Mouse (Mus musculus): ENCODE measurements around the gene Tmem63a. TPM values are rescaled to one million over a fixed set of nuclear protein-coding genes. Genes with fewer than 3 reads are reported as not detected.
A peak's percentile ranks its signal among the peaks of the same experiment; 100 is the strongest.
"Not testable (repeated sequence)": the region's sequence is repeated elsewhere in the genome, so short reads cannot be mapped to it uniquely, and the experiment has no call there.

The Tmem63a gene
- polyA plus RNA-seq, 1 experiment, result 64.1 TPM

DNA sequence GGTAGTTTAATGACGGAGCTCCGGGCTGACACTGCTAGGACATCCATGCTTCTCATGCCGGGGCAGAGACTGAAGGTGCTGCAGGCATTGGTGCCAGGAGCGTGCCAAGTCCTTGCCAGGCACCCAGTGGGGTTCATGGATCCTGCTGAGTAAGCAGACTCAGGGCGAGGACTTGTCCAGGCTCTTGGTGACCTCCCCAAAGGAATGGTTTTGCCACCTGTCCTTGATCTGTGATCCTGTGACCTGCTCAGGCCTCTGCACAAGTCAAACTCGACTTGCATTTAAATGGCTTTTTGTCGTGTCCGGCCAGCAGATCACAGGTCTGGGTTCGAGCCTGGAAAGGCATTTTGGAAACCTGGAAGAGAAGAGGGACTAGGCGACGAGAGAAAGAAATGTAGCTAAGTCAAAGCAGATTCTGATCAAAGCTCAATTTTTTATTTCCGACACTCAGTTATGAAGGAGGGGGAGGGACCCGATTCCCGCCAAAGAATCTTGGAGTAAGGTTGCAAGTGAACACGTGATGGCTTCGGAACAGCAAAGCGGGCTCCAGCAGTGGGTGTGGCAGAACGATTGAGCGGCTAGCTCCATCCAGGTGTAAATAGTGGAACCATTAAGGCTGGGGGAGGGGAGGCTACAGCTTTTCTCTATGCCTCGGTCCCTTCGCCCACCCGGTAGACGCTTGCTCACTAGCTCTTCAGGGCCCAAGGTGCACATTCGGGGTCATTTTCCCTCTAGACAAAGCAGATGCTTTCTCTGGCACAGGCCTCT, 37.5 kb downstream of the Tmem63a start:
- H3K4me3 ChIP-seq (ENCODE audit: insufficient read depth, low read length), result no peak overlapping the region
- H3K4me1 ChIP-seq (ENCODE audit: control insufficient read depth, insufficient read depth, low read length), result no peaks in the 10 kb centered on the region
- TF ChIP-seq CTCF (IDR thresholded peaks at IDR 0.05; ENCODE audit: extremely low read depth, insufficient read depth, low read length) (no peak), POLR2A (IDR thresholded peaks at IDR 0.05; ENCODE audit: extremely low read depth, insufficient read depth, low read length) (no peak)
- H3K27ac ChIP-seq (ENCODE audit: insufficient read depth, low read length), result no peak overlapping the region

DNA sequence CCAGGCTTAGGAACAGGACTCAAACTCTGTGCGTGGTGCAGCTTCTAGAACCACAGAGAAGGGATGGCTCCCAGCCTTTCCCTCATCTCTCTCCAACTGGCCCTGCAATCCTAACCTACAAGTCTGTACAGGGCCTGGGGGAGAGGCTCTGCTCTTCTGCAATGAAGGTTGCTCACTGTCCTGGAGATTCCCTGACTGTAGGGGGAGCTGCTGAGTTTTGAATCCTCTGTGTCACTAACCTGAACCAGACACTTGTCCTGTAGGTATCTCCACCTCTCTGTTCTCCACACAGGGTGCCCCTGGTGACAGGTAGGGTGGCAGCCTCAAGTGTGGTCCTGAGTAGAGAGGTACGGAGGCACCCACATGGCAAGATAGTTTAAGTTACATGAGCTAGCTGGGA, 38.3 kb downstream of the Tmem63a start:
- H3K4me3 ChIP-seq (ENCODE audit: insufficient read depth, low read length), result no peak overlapping the region
- no peaks in the 10 kb centered on the region for H3K4me1 ChIP-seq (ENCODE audit: control insufficient read depth, insufficient read depth, low read length)
- TF ChIP-seq POLR2A (IDR thresholded peaks at IDR 0.05; ENCODE audit: extremely low read depth, insufficient read depth, low read length) (no peak), CTCF (IDR thresholded peaks at IDR 0.05; ENCODE audit: extremely low read depth, insufficient read depth, low read length) (0 out of 2 replicates have a peak, but pooled peaks have one; percentile 8)
- no peak overlapping the region for H3K27ac ChIP-seq (ENCODE audit: insufficient read depth, low read length)

DNA sequence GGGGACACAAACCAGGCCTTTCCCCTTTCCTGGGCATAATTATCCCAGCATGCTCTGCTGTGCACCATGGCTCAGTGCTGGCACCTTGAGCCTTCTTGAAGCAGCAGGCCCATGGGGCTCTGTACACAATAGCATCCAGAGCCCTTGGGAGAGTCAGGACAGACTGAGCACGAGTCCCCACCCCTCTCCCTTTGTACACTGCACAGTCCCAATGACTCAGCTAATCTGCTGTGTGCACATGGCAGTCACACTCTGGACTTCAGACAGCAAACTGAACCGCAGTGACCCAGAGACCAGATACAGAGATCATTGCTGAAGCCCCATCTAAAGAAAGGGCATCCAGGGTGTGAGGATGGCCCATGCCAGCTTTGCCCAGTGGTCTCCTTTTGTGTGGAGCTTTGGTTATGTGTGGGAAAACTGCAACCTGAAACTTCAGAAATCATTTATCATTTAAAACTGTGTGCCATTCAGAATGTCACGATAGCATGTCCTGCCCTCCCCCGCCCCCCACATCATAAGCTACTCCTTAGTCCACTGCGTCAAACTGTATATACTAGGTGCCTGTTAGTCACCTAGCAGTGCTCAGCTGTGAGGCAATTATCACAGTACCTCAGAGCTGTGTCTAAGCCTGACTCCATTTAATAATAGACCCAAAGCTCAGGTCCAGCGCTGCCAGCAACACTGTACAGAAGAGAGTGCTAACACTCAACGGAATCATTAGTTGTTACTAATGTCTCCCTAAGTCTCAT, 39.3 kb downstream of the Tmem63a start:
- not testable (repeated sequence) for H3K27ac ChIP-seq (ENCODE audit: insufficient read depth, low read length); H3K4me3 ChIP-seq (ENCODE audit: insufficient read depth, low read length); H3K4me1 ChIP-seq (ENCODE audit: control insufficient read depth, insufficient read depth, low read length)

GRCm38 (mm10) chr1:180986701-180987100, 44.6 kb downstream of the Tmem63a start:
- no peaks in the 10 kb centered on the region for H3K4me1 ChIP-seq (ENCODE audit: control insufficient read depth, insufficient read depth, low read length)
- TF ChIP-seq CTCF (IDR thresholded peaks at IDR 0.05; ENCODE audit: extremely low read depth, insufficient read depth, low read length) (no peak), POLR2A (IDR thresholded peaks at IDR 0.05; ENCODE audit: extremely low read depth, insufficient read depth, low read length) (no peak)

GRCm38 (mm10) chr1:180987759-180988158, 45.6 kb downstream of the Tmem63a start:
- H3K4me1 ChIP-seq (ENCODE audit: control insufficient read depth, insufficient read depth, low read length), result no peaks in the 10 kb centered on the region
- no peak overlapping the region for H3K27ac ChIP-seq (ENCODE audit: insufficient read depth, low read length)
- TF ChIP-seq CTCF (IDR thresholded peaks at IDR 0.05; ENCODE audit: extremely low read depth, insufficient read depth, low read length) (peak; percentile 94), POLR2A (IDR thresholded peaks at IDR 0.05; ENCODE audit: extremely low read depth, insufficient read depth, low read length) (no peak)
- no peak overlapping the region for H3K4me3 ChIP-seq (ENCODE audit: insufficient read depth, low read length)

More at GRCm38 (mm10) chr1:180986701-180987100, 44.6 kb downstream of the Tmem63a start:
- H3K4me3 ChIP-seq (ENCODE audit: insufficient read depth, low read length), result no peak overlapping the region
- H3K27ac ChIP-seq (ENCODE audit: insufficient read depth, low read length), result no peak overlapping the region

DNA sequence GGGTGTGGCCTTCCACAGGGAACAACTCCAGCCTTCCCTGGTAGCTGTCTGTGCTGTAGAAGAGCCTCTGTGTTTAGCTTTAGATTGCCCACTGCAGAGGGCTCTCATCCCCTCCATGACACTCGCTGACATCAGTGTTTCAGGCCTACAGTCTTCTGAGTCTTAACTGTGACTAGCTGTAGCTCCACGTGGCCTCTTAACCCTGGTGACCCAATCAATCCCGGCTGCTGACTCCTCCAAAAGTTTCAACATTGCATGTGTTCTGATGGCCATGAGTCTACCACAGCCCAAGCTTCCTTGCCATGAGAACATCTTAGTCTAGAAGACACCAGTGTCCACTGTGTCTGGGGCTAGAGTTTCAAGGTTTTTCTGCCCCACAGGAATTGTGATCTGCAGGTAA, 48.5 kb downstream of the Tmem63a start:
- TF ChIP-seq CTCF (IDR thresholded peaks at IDR 0.05; ENCODE audit: extremely low read depth, insufficient read depth, low read length), result no peak
- TF ChIP-seq POLR2A (IDR thresholded peaks at IDR 0.05; ENCODE audit: extremely low read depth, insufficient read depth, low read length), result no peak
- H3K27ac ChIP-seq (ENCODE audit: insufficient read depth, low read length), result no peak overlapping the region

GRCm38 (mm10) chr1:180992142-180992541, 50.0 kb downstream of the Tmem63a start:
- TF ChIP-seq CTCF (IDR thresholded peaks at IDR 0.05; ENCODE audit: extremely low read depth, insufficient read depth, low read length) (peak; percentile 62; the same call in 1 of the 2 replicates), POLR2A (IDR thresholded peaks at IDR 0.05; ENCODE audit: extremely low read depth, insufficient read depth, low read length) (no peak)
- no peaks in the 10 kb centered on the region for H3K4me1 ChIP-seq (ENCODE audit: control insufficient read depth, insufficient read depth, low read length)
- H3K4me3 ChIP-seq (ENCODE audit: insufficient read depth, low read length), result no peak overlapping the region

More for the DNA sequence above, 48.5 kb downstream of the Tmem63a start:
- Histone ChIP-seq H3K4me3 (ENCODE audit: insufficient read depth, low read length) (no peak overlapping the region), H3K4me1 (ENCODE audit: control insufficient read depth, insufficient read depth, low read length) (no peaks in the 10 kb centered on the region)

DNA sequence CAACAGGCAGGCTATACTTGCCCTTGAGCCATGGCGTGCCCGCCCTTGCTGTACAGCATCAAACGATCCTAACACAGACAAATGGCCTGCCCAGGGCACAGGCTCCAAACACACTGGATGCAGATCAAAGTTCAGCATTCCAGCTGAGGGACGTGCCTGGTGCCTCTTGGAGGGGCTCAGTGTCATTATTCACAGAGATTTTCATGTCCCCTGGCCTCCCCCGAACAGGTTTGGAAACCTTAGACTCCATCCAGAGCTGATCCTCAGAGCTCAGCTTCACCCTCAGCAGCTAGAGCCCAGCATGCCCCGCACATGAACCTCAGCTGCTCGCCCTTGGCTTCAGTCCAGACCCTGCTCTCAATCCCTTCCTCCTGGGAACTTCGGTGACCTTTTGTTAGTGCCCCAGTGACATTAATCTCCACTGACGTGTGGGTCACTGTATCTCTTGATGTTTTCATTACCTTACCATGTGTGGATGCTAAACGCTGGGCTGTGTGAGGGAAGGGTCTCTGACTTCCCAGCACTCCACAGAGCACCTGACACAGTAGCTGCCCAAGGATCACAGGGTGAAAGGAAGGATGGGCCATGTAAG, 58.5 kb downstream of the Tmem63a start:
- Histone ChIP-seq H3K27ac (ENCODE audit: insufficient read depth, low read length) (no peak overlapping the region), H3K4me3 (ENCODE audit: insufficient read depth, low read length) (no peak overlapping the region), H3K4me1 (ENCODE audit: control insufficient read depth, insufficient read depth, low read length) (no peaks in the 10 kb centered on the region)
- TF ChIP-seq CTCF (IDR thresholded peaks at IDR 0.05; ENCODE audit: extremely low read depth, insufficient read depth, low read length), result no peak
- TF ChIP-seq POLR2A (IDR thresholded peaks at IDR 0.05; ENCODE audit: extremely low read depth, insufficient read depth, low read length), result no peak

More at GRCm38 (mm10) chr1:180992142-180992541, 50.0 kb downstream of the Tmem63a start:
- H3K27ac ChIP-seq (ENCODE audit: insufficient read depth, low read length), result no peak overlapping the region

GRCm38 (mm10) chr1:181001217-181001616, 59.1 kb downstream of the Tmem63a start:
- Histone ChIP-seq H3K4me1 (ENCODE audit: control insufficient read depth, insufficient read depth, low read length) (no peaks in the 10 kb centered on the region), H3K4me3 (ENCODE audit: insufficient read depth, low read length) (no peak overlapping the region), H3K27ac (ENCODE audit: insufficient read depth, low read length) (no peak overlapping the region)
- TF ChIP-seq POLR2A (IDR thresholded peaks at IDR 0.05; ENCODE audit: extremely low read depth, insufficient read depth, low read length) (no peak), CTCF (IDR thresholded peaks at IDR 0.05; ENCODE audit: extremely low read depth, insufficient read depth, low read length) (no peak)
